Mouse (Mus musculus) frontal cortex, postnatal 14 days (tissue): ENCODE measurements at regions not wholly inside any gene's neighbourhood (a gene's known extent, or its start where the extent isn't known, plus 50 kb on each side); places are given as distances from the start of the nearest gene placed in this dataset.

Source experiments
- DNase-seq, 2 experiments: peaks; one replicate each; pipeline ENCODE4 v3.0.0; 2022; ENCODE audit warnings: low spot score in 2 of 2

GRCm38 (mm10) chr11:64369516-64369915 lies 65.6 kb upstream of the Hs3st3a1 start:
- DNase-seq, result no peak

GRCm38 (mm10) chr11:64335456-64335855 lies 99.7 kb upstream of the Hs3st3a1 start:
- DNase-seq, result no peak

GRCm38 (mm10) chr11:64332406-64332805 lies 102.7 kb upstream of the Hs3st3a1 start:
- DNase-seq, result no peak

GRCm38 (mm10) chr11:64331811-64332210 lies 103.3 kb upstream of the Hs3st3a1 start:
- peak; percentile 24 to 31 for DNase-seq

GRCm38 (mm10) chr11:64329129-64329528 lies 106.0 kb upstream of the Hs3st3a1 start:
- DNase-seq, result no peak

GRCm38 (mm10) chr11:64327771-64328170 lies 107.4 kb upstream of the Hs3st3a1 start:
- DNase-seq, result no peak

GRCm38 (mm10) chr11:64326646-64327045 lies 108.5 kb upstream of the Hs3st3a1 start:
- no peak for DNase-seq

- DNase-seq, result no peak
Observed at GRCm38 (mm10) chr11:64321900-64322425, 113.2 kb upstream of the Hs3st3a1 start.

GRCm38 (mm10) chr11:64317458-64317857 lies 117.7 kb upstream of the Hs3st3a1 start:
- DNase-seq, result no peak

- DNase-seq, result no peak
Observed at GRCm38 (mm10) chr11:64314997-64315396, 120.1 kb upstream of the Hs3st3a1 start.

- DNase-seq, result no peak
Observed at GRCm38 (mm10) chr11:64313241-64313640, 121.9 kb upstream of the Hs3st3a1 start.

- no peak for DNase-seq
Observed at GRCm38 (mm10) chr11:64309881-64310280, 125.3 kb upstream of the Hs3st3a1 start.

- no peak for DNase-seq
Observed at GRCm38 (mm10) chr11:64297825-64298224, 137.3 kb upstream of the Hs3st3a1 start.

GRCm38 (mm10) chr11:64288236-64288635 lies 146.9 kb upstream of the Hs3st3a1 start:
- no peak for DNase-seq

GRCm38 (mm10) chr11:64287499-64287898 lies 147.6 kb upstream of the Hs3st3a1 start:
- no peak for DNase-seq

- DNase-seq, result no peak
Observed at GRCm38 (mm10) chr11:64281781-64282180, 153.4 kb upstream of the Hs3st3a1 start.

- DNase-seq, result no peak
Observed at GRCm38 (mm10) chr11:64278259-64279003, 156.7 kb upstream of the Hs3st3a1 start.

GRCm38 (mm10) chr11:64273726-64274125 lies 161.4 kb upstream of the Hs3st3a1 start:
- no peak for DNase-seq

- DNase-seq, result no peak
Observed at GRCm38 (mm10) chr11:64273214-64273613, 161.9 kb upstream of the Hs3st3a1 start.

GRCm38 (mm10) chr11:64268121-64268520 lies 167.0 kb upstream of the Hs3st3a1 start:
- DNase-seq, result no peak

GRCm38 (mm10) chr11:64267547-64267946 lies 167.6 kb upstream of the Hs3st3a1 start:
- no peak for DNase-seq

- DNase-seq, result no peak
Observed at GRCm38 (mm10) chr11:64253517-64254385, 174.5 kb upstream of the Cox10 start.

GRCm38 (mm10) chr11:64236873-64237272 lies 157.6 kb upstream of the Cox10 start:
- no peak for DNase-seq
